Mouse (Mus musculus) urinary bladder, postnatal 0 days (tissue): ENCODE results near the gene Caps2. TPM values are rescaled to one million over a fixed set of nuclear protein-coding genes. Genes with fewer than 3 reads are reported as not detected.

Experiments used
- polyA plus RNA-seq: library from polyadenylated mRNA; unstranded; fragments of >200 nt; fragmentation: Nextera tagmentation; extraction: Ambion mirVana; gene quantifications from 2 replicates; pipeline ENCODE4 v1.2.1, GENCODE M21; 2015

Caps2 gene
- polyA plus RNA-seq, result 0.12 TPM in 1 of 2 replicates, not detected in the other

DNA sequence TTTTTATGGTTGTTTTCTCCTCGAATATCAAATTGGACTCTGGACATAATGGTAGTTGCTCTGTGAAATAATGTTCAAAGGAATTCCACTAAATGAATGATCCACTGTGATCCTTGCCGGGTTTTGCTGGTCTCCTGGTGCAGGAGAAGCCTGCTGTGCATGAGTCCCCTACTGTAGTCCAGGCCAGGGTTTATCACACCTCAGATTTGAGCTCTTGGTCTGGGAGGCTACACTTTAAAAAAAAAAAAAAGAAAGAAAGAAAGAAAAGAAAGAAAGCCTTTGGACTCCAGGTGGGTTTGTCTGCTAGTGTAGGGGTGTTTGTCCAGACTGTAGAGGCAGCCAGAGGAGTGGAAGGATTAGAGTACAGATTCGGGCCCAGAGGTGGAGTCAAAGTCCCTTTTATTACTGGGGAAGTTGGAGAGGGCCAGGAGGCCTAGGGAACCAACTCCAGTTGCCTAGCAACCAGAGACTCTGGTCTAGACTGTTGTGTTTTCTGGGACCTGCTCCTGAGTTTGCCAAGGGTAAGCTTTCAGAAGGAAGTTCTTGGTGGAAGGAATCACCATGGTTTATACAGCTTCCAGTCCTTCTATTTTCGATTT, at the start of gene Caps2:
Gene Caps2 (plus strand): TSS at position 454 of the 599 bp plus-strand sequence.

GRCm38 (mm10) chr10:112159882-112160560, 3.4 kb upstream of the Caps2 start, which contains the start of gene Glipr1l3:
TSS of gene Glipr1l3 (minus strand) at chr10:112160327.

Other genes starting within 250 kb of the Caps2 start
- 17.9 and 21.9 TPM in 2 replicates for gene Krr1, start 191.0 kb upstream of the Caps2 start, polyA plus RNA-seq
- 39.4 and 50.2 TPM in 2 replicates for gene Glipr1, start 161.0 kb upstream of the Caps2 start, polyA plus RNA-seq
- not detected in 2 replicates for gene Glipr1l1, start 103.4 kb upstream of the Caps2 start, polyA plus RNA-seq
- not detected in 2 replicates for gene Glipr1l2, start 80.3 kb upstream of the Caps2 start, polyA plus RNA-seq
- gene Glipr1l3, start 3.3 kb upstream of the Caps2 start, polyA plus RNA-seq, result not detected in 2 replicates
- 0.10 and 0.29 TPM in 2 replicates for gene Kcnc2, start 107.5 kb downstream of the Caps2 start, polyA plus RNA-seq